Mouse (Mus musculus) testis, adult 2 months (tissue): Measurements from ENCODE around the gene Zwilch. TPM values are rescaled to one million over a fixed set of nuclear protein-coding genes. Genes with fewer than 3 reads are reported as not detected.
"Not testable (repeated sequence)": the region's sequence is repeated elsewhere in the genome, so short reads cannot be mapped to it uniquely, and the experiment has no call there.

Experiments
- H3K27ac ChIP-seq: fragments of 200-500 bp; 2 replicates; pipeline ENCODE4 v1.5.1; 2012; ENCODE audit warnings: low read depth, low read length; ENCODE audit not compliant: control insufficient read depth, insufficient read depth
- H3K27me3 ChIP-seq: fragments of 200-500 bp; 2 replicates; pipeline ENCODE4 v1.6.1; 2012; ENCODE audit warnings: mild to moderate bottlenecking, low read length, moderate library complexity; ENCODE audit not compliant: control insufficient read depth, insufficient read depth
- H3K36me3 ChIP-seq: fragments of 200-500 bp; 2 replicates; pipeline ENCODE4 v1.6.1; 2012; ENCODE audit warnings: mild to moderate bottlenecking, low read length; ENCODE audit not compliant: control insufficient read depth, insufficient read depth
- H3K4me1 ChIP-seq: fragments of 200-500 bp; 2 replicates; pipeline ENCODE4 v1.6.1; 2012; ENCODE audit warnings: low read length; ENCODE audit not compliant: control insufficient read depth, insufficient read depth
- H3K4me3 ChIP-seq: fragments of 200-500 bp; 2 replicates; pipeline ENCODE4 v1.5.1; 2012; ENCODE audit warnings: low read depth, mild to moderate bottlenecking, low read length, moderate library complexity, mixed read lengths; ENCODE audit not compliant: control insufficient read depth
- CTCF ChIP-seq: fragments of 200-500 bp; IDR thresholded peaks from 2 replicates; pipeline ENCODE4 v1.5.1; 2012; ENCODE audit warnings: low read depth, mild to moderate bottlenecking, inconsistent platforms, low read length, moderate library complexity; ENCODE audit not compliant: control insufficient read depth, insufficient read depth, insufficient replicate concordance
- POLR2A ChIP-seq: fragments of 200-500 bp; IDR thresholded peaks from 2 replicates; pipeline ENCODE4 v1.6.1; 2012; ENCODE audit warnings: low read depth, mild to moderate bottlenecking, inconsistent platforms, low read length, moderate library complexity; ENCODE audit not compliant: control insufficient read depth
- polyA plus RNA-seq: library from polyadenylated mRNA; depleted of rRNA; stranded (reverse); fragments of >200 nt; gene quantifications from 2 replicates; pipeline ENCODE4 v1.2.3, GENCODE M21; 2012

Gene Zwilch
- polyA plus RNA-seq, 1 experiment = 33.6 TPM

DNA sequence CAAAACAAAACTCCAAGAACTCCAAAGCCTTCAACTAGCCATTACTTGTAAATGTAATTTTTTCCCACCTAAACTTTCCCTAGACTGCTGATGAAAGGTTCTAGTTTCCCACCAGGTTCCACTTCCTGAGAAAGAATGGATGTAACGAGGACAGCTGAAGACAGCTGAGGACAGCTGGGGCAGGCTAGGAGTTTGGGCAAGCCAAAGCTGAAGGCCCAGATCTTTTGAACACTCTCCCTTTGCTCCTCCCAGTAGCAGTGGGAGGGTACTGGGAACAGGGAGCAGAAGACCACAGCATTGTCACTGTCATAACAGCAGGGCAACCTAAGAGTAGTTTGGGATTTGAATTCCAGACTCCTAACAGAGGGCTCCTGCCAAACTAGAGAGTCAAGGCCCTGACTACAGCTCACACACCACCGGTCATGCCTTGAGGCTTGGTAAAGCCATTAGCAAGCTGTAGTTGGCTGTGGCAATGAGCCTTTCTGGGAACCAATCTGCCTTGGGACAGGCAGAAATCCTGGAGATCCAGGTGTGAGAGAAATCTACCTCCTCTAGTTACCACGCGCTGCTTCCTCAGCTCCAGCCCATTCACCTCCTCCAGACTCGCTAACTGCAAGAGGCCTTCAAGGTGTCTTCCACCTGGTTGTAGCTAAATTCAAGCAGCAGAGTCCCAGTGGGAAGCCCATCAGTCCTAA lies 25.3 kb upstream of the Zwilch start:
- Histone ChIP-seq H3K36me3 (no peaks in the 10 kb centered on the region), H3K27ac (no peak overlapping the region), H3K27me3 (no peaks in the 10 kb centered on the region), H3K4me1 (no peaks in the 10 kb centered on the region), H3K4me3 (no peak overlapping the region)
- TF ChIP-seq CTCF = no peak
- TF ChIP-seq POLR2A = no peak

DNA sequence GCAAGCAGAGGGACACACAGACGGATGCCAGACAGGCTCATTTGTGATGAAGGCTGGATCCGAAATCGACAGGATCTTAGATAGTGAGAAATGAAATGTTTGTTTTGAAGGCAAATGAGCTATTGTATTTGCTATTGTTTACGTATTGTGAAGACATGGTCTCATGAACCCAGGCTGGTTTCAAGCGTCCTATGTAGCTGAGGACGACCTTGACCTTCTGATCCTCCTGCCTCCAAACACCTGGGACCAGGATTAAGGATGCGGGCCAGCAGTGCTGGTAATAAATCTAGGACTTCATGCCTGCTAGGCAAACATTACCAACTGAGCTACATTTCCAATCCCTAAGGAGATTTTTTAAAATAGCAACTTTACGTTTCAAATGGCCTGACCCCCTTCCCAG lies 24.6 kb upstream of the Zwilch start:
- Histone ChIP-seq H3K27ac (no peak overlapping the region), H3K27me3 (no peaks in the 10 kb centered on the region), H3K4me3 (no peak overlapping the region), H3K36me3 (no peaks in the 10 kb centered on the region), H3K4me1 (no peaks in the 10 kb centered on the region)
- TF ChIP-seq CTCF (no peak), POLR2A (no peak)

DNA sequence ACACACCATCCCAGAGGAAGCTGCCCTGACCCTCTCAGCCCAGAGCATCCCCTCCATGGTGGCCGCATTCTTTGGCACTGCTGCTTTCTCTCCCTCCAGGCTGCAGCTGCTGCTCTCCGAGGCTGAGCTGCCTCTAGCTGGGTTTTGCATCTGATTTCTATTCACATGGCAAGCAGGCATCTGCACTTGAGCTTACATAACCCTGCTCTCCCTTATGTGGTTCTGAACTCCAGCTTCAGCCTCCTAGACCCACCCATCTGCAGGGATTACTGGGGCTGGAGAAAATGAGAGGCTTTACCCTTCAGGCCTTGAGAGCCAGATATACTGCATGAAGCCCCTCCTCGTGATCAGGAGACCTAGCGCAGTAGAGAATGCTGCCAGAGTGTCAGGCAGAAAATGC lies 22.6 kb upstream of the Zwilch start:
- Histone ChIP-seq H3K27ac (no peak overlapping the region), H3K4me1 (no peaks in the 10 kb centered on the region), H3K36me3 (no peaks in the 10 kb centered on the region; the same call in 1 of the 2 replicates), H3K4me3 (no peak overlapping the region), H3K27me3 (no peaks in the 10 kb centered on the region)
- TF ChIP-seq CTCF (no peak), POLR2A (no peak)

DNA sequence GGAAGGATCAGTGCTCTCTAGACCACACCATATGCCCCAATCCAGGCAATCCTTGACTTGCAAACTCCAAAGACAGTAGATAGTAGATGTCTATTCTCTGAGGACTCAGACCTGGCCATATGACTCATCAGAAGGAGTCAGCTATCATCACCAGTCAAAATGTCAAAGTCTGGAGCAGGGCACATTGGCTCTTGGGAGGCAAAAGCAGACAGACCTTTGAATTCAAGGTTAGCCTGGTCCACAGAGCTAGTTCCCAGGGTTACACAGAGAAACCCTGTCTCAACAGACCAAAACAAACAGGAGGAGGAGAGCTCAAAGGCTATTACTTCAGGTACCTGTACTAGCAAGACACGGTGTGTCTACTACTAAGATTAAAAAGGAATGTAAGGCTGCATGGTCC lies 21.0 kb upstream of the Zwilch start:
- no peaks in the 10 kb centered on the region for H3K4me1 ChIP-seq
- no peak for TF ChIP-seq CTCF
- no peak for TF ChIP-seq POLR2A
- H3K27ac ChIP-seq = no peak overlapping the region
- H3K27me3 ChIP-seq = no peaks in the 10 kb centered on the region
- no peak overlapping the region for H3K4me3 ChIP-seq
- H3K36me3 ChIP-seq = no peaks in the 10 kb centered on the region; the same call in 1 of the 2 replicates

DNA sequence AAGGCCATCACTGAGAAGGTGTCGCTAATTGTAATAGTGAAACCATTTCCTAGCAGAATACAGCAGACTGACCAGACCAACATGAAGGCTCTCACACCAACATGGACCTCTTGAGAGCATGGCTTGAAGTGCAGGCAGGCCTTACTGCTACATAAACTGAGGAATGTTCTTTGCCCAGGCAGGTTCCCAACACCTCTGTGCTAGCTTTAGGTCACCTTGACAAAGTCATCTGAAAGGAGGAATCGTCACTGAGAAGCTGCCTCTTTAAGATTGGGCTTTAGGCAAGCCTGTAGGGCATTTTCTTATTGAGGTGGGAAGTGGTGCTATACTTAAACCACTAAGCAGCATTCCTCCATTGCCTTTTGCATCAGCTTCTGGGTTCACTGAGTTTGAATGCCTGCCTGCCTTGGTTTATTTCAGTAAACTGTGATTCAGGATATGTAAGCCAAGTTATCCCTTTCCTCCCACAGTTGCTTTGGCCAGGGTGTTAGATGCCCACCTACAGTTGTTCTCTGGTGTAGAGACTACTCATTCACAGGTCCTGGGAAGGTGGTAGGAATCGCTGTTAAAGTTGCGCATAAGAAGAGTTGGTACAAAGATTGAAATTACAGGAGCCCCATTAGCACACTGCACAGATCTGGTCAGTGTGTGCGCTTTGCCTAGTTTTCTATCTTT lies 11.4 kb upstream of the Zwilch start:
- H3K4me1 ChIP-seq = no peaks in the 10 kb centered on the region; the same call in 1 of the 2 replicates
- H3K27me3 ChIP-seq = no peaks in the 10 kb centered on the region
- H3K4me3 ChIP-seq = no peak overlapping the region
- no peaks in the 10 kb centered on the region; the same call in none of the 2 replicates for H3K36me3 ChIP-seq
- no peak overlapping the region for H3K27ac ChIP-seq
- no peak for TF ChIP-seq CTCF
- TF ChIP-seq POLR2A = no peak

DNA sequence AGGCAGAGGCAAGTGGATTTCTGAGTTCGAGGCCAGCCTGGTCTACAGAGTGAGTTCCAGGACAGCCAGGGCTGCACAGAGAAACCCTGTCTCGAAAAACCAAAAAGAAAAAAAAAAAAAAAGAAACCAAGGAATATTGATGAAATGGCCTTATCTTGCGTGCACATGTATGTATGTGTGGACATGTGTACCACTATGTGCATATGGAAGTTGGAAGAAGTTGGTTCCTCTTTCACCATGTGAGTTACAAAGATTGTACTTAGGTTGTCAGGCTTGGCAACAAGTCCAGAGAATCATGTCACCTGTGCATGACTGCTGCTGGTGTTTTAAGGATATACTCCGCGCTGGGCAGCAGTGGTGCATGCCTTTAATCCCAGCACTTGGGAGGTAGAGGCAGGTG lies 10.4 kb upstream of the Zwilch start:
- not testable (repeated sequence) for H3K4me1 ChIP-seq, H3K27me3 ChIP-seq, H3K27ac ChIP-seq, H3K36me3 ChIP-seq, H3K4me3 ChIP-seq

DNA sequence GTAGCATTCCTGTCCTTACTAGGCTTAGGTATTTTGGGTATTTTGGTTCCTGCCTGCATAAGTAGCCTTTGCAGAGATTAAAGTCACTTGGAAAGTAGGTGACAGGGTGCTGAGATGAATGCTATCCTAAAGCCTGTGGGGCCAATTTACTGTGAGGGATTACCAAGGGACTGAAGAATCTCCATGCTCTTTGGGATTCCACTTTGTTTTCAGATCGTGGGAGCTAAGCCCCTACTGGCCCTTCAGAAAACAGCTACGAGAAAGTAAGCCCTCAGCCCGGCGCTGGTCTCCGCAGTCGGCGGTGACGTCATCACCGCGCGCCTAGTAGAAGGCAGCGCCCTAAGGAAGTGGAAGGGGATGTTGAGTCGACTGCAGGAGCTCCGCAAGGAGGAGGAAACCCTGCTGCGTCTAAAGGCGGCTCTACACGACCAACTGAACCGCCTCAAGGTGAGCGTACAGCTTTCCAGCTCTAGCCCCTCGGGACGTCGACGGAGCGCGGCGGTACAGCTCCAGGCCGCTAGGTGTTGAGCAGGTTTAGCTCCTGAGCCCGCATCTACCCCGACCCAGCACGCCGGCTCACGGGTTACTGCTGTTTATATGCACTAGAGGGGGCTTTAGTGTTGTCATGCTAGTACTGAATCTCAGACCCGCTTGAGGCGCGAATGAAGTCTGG lies 6.2 kb upstream of the Zwilch start, which contains the start of gene Snapc5:
Snapc5 (plus strand) TSS at position 301 of the 673 bp plus-strand sequence.
- no peaks in the 10 kb centered on the region for H3K27me3 ChIP-seq
- TF ChIP-seq CTCF (peak; percentile 13; the same call in 1 of the 2 replicates), POLR2A (peak; percentile 68)
- no peaks in the 10 kb centered on the region; the same call in 1 of the 2 replicates for H3K36me3 ChIP-seq
- peak within 1 kb of the TSS; percentile 93 for H3K4me3 ChIP-seq
- H3K4me1 ChIP-seq = peaks cover 2% of the 10 kb centered on the region; the same call in 1 of the 2 replicates
- peak within 1 kb of the TSS; percentile 69 for H3K27ac ChIP-seq
